Mouse (Mus musculus) cerebellum, adult 2 months (tissue): ENCODE data around the gene Tfap4.

ENCODE experiments used
- CTCF ChIP-seq: fragments of 200-500 bp; IDR thresholded peaks from 2 replicates; pipeline ENCODE4 v1.5.1; 2011; ENCODE audit warnings: low read depth, mild to moderate bottlenecking, control low read depth, low read length, moderate library complexity, borderline replicate concordance; ENCODE audit not compliant: insufficient read depth
- POLR2A ChIP-seq: fragments of 200-500 bp; IDR thresholded peaks from 2 replicates; pipeline ENCODE4 v1.6.1; 2011; ENCODE audit warnings: low read length, control low read depth, borderline replicate concordance; ENCODE audit not compliant: insufficient read depth

- TF ChIP-seq CTCF (no peak), POLR2A (no peak)
Observed at GRCm38 (mm10) chr16:4600701-4601310, 41.2 kb upstream of the Tfap4 start.
